Mouse (Mus musculus) urinary bladder, adult 18-20 months (tissue): ENCODE data around the gene Sdhaf2.

Experiments used
- DNase-seq, 2 experiments: peaks; one replicate each; pipeline ENCODE4 v3.0.0; 2022; ENCODE audit warnings: low spot score in 2 of 2, mixed read lengths in 2 of 2

Sdhaf2 gene

GRCm38 (mm10) chr19:10497512-10498160, 28.3 kb downstream of the Sdhaf2 start:
- DNase-seq = no peak

DNA sequence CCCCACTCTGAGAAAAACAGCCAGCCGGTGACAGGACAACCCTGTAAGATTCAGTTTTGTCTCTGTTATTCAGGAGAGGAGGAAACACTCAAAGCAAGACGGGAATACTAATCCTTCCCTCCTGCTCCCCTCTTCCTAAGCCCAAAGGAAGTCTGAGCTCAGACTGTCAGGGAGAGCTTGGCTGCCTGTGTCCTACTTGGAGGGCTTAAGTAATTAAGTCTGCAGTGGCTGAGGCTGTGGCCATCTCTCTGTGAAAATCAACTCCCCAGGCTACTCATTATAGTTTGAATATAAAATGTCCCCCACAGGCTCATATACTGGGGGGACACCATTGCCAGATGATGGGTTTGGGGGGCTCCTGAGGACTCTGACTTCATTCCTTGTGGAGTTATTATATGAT, 29.0 kb downstream of the Sdhaf2 start:
- no peak for DNase-seq

GRCm38 (mm10) chr19:10495670-10496069, 30.3 kb downstream of the Sdhaf2 start:
- DNase-seq = no peak

GRCm38 (mm10) chr19:10486264-10486738, 39.6 kb downstream of the Sdhaf2 start:
- DNase-seq = peak in 1 of 2 experiments; percentile 26

- no peak for DNase-seq
Observed at GRCm38 (mm10) chr19:10482703-10483102, 43.2 kb downstream of the Sdhaf2 start, which contains the start of gene Ppp1r32. Ppp1r32 (minus strand) TSS chr19:10482928.

DNA sequence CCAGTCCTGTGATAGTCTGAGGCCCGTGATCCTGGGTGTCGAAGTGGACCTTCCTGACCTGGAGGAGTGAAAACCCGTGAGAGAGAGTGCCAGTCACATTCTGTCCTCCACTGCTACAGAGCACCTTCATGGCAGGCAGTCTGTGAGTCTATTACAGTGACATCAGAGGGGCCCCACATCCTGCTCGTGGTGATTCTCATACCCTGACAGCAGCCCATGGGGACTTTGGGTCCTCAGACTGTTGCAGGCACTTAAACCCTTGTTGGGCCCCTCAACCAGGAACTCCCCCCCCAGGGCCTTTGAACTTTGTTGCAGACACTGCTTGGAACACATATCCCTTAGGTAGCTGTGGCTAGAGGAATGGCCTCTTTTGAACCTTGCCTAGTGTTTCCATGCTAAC, 46.4 kb downstream of the Sdhaf2 start:
- no peak for DNase-seq

- DNase-seq = no peak
Observed at GRCm38 (mm10) chr19:10473779-10474178, 52.2 kb downstream of the Sdhaf2 start.

- DNase-seq = no peak
Observed at GRCm38 (mm10) chr19:10472958-10473357, 53.0 kb downstream of the Sdhaf2 start.

GRCm38 (mm10) chr19:10469171-10469658, 56.7 kb downstream of the Sdhaf2 start:
- no peak for DNase-seq

GRCm38 (mm10) chr19:10464427-10464826, 61.5 kb downstream of the Sdhaf2 start:
- no peak for DNase-seq

DNA sequence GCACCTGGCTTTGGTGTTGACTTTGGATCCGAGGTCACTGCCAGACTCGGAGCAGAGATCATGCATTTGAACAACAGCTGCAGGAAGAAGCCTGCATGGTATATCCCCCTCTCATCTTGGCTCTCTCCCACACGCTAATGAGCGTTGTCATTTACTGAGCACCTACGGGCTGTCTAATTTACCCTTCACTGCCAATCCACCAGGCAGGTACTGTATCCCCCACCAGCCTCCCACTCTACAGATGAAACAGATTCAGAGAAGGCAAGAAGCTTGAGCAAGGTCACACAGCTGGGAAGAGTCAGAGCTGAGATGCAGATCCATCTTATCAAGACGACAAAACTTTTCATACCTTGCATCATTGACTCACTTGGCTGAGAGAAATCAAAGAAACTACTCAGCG, 64.4 kb downstream of the Sdhaf2 start:
- DNase-seq = no peak

DNA sequence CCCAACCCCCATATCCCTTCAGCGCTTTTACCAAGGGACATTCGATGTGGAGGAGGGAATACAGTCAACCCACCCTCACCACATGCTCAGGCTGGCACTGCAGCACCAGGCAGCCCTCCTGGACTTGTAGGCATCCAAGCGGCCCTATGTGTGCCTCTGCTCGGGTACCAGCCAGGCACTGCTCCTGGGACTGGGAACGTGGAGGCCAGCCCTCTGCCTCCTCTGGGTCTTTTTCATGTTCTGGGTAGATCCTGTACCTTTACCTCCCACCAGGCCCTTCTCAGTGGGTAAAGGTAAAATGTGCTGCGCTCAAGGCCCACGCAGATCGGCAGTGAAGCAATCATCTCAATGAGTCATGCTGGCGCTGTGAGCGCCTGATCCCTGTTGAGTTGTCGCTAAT, 66.0 kb downstream of the Sdhaf2 start:
- no peak for DNase-seq

- DNase-seq = no peak
Observed at GRCm38 (mm10) chr19:10458096-10458495, 67.8 kb downstream of the Sdhaf2 start.

DNA sequence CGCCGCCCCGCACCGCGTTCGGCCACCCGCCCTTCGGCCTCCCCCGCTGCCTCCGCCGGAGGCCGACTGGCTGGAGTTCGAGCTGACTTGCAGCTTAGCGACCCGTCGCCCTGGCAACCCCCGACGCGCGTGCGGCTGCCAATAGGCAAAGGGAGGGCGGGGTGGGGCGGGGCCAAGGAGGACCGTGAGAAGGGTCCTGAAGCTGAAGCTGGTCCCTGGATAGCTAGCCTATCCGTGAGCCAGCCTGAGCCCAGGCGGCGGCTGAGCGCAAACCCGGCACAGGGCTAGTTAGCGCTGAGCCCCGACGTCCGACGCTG, 68.5 kb downstream of the Sdhaf2 start:
- DNase-seq = no peak

DNA sequence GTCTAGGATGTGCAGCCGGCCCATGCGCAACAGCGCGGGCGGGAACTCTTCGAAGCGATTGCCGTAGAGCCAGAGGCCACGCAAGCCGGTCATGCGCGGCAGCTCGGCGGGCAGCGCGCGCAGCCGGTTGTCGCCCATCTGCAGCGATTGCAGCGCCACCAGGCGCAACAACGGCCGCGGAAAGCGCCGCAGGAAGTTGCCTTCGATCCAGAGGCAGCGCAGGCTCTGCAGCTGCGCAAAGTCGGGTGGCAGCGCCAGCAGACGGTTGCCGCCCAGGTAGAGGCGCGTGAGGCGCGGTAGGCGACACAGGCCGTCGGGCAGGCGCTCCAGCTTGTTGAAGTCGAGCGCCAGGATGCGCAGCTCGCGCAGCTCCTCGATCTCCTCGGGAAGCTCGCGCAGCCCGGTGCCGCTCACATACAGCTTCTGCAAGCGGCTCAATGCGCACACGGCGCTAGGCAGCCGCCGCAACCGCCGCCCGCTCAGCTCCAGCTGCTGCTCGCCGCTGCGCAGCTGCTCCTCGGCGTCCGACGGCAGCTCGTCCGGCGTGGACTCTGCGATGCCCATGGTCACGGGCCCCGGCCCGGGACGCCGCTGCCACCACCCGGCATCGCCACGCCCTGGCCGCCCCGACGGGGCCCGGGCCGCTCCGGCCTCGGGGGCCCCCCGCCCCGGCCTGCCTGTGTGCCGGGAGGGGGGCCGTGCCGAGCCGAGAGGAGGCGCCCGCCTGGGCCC, 69.0 kb downstream of the Sdhaf2 start, which contains the start of gene Lrrc10b:
Lrrc10b (minus strand) TSS at position 722 of the 732 bp plus-strand sequence.
- DNase-seq = peak; percentile 21 to 46

GRCm38 (mm10) chr19:10455437-10455806, 70.5 kb downstream of the Sdhaf2 start:
- no peak for DNase-seq

DNA sequence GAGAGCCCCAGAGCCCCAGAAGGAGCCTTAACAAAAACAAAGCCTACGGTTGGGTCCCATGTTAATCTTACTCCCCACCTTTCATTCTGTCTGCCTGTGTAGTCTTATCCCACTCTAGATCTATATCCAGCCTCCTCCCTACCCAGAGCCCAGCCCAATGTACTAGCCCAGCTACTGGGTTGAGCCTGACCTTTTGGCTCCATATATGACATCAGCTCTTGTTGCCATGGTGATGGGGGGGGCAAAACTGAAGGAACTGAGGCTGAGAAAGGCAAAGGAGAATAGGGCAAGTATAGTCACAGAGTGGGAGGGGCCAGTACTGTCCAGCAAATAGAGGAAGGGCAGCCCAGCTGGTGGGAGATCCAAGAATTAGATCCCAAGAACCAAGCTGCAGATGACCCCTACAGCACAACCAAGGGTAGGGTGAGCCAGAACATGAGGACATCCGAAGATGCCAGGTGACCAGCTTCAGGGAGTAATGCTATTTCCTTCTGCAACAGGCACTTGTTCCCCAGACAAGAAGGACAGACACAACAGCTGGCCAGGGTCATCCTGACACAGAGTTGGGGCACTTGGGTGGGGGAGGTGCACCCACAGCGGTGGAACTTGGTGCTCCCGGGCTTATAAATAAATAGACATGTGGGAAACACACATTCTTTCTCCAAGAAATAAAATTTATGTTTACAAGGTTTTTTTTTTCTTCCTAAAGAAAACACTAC, 71.1 kb downstream of the Sdhaf2 start:
- DNase-seq = no peak
